Mouse (Mus musculus) telencephalon, adult 2 months (tissue): ENCODE measurements around the gene Ttc4.

Source experiments
- DNase-seq: peaks from one replicate; pipeline ENCODE4 v3.0.0-alpha.2; 2011; ENCODE audit warnings: low read depth, low spot score

Gene Ttc4

DNA sequence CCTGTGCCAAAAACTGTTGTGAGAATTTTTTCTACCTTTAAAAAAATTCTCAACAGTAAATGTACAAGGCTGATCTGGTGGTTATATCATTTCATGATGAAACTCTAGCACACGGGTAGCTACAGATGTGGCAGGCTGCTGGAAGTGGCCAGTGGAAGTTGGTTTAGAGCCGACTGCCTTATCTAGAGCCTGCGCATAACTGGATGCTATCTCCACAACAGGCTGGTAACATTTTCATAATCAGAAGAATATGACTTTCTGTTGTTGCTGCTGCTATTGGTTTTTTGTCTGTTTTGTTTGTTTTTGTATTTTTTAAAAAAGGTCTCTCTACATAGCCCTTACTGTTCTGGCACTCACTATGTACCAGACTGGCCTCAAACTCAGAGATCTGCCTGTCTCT is 26.2 kb downstream of the Ttc4 start:
- DNase-seq = no peak

DNA sequence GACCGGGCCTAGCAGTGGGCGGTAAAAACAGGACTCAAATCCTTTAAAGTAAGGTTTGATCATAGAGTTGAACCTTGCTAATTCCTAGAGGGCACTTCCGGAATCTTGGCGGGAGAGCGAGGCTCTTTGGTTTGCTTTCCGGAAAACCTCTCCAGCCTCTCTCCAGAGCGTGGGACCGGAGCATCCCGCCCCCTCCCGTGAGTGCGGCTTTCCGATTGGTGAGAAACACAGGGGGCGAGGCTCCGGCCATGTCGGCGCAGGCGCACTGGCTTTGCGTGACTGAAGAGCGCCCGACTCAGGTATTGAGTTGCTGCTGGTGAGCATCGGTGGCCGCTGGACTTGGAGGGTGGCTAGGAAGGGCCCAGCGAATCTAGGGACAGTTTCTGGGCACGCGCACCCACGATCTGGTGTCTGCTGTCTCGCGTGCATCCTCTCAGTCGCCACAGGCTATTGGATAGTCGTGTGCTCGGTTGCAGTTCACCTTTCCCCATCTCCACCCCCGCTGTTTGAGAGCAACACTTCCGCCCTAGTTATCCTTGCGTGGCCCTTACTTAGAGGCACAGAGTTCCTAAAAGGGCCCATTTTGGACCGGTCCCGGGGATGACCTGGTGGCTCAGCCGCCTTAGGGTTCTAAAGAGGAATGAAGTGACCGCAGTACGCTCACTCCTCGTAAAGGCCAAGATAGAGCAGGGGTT is 27.8 kb downstream of the Ttc4 start, which contains the start of gene Pars2:
TSS of gene Pars2 (plus strand) at position 237 of the 695 bp plus-strand sequence.
- DNase-seq = peak; percentile 97

DNA sequence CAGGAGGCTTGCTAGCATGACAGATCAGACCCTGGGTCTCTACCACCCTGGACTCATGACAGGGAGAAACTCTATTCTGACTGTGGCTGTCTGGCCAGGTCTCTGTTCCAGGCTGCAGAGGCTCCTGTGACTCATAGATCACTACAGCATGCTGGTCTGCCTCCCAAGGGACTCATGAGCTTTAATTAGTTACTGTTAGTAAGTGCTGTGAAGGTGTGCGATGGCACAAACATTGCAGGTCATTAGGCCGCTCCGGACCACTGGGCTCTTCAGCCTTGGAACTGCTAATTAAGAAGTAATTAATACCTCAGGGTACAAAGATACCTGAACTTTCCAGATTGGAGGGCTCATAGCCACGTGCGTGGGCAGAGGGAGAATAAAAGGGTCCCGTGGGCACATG is 31.6 kb downstream of the Ttc4 start:
- DNase-seq = no peak

DNA sequence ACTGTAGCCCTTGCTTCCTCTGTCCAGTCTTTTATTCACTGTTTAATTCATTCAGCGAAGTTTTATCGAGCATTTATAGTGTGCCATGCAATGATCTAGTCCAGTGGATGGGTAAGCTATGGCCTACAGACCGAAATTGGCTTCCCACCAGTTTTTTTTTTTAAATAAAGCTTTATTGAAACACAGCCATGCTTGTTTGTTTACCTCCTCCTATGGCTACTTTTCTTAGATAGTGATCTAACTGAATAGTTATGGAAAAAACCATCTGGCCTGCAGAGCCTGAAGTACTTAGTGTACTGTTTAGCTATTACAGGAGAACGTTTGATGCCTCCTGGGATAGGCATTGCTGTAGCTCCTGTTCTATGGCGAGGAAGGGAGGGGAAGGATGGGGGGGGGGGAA is 32.9 kb downstream of the Ttc4 start:
- no peak for DNase-seq

DNA sequence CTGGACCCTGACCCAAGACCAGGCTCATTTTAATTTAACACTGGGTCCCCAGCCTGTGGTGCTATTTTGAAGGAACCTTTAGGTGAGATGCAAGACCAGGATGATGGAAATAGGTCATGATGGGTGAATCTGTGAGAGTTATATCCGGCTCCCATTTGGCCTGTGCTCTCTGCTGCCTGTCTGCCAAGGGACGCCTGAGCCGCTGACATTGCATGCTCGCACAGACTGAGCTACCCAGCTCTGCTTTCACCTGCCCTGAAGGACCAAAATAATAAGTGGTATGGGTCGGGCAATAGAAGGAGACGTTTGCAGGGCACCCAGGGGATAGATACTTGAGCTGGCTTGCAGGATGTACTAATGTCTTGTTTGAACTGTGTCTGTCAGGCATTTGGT is 34.5 kb downstream of the Ttc4 start:
- no peak for DNase-seq

DNA sequence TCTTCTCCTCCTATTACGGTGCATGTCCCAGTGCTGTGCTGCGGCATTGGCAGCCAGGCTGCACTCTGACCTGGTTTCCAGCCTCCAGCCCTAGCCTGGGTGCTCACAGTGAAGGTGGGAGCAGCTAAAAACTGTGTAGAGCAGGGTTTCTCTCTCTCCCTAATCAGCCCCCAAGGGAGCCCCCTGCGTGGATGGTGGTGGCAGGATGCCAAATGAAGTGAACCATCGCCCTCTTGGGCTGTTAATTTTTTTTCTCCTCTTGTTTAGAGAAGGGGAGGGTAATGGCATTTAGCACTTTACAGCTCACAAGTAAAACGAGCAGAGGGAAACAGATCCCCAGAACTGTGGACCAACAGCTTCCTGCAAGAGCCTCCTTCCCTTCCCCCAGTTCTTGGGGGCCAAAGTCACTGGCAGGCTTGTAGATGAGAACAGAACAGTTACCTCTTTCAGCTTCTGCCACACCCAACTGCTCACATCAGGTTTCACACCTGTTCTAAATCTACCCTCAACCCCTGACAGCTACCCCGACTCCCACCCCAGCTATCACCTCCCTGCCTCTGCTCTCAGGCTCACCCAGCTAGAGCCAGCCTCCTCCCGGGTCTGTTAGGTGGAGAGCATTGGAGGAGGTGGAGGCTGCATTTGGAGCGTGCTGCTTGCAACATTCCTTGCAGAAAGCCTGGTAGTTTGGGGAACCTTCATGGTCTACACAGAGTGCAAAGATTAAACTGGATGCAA is 35.1 kb downstream of the Ttc4 start:
- no peak for DNase-seq

DNA sequence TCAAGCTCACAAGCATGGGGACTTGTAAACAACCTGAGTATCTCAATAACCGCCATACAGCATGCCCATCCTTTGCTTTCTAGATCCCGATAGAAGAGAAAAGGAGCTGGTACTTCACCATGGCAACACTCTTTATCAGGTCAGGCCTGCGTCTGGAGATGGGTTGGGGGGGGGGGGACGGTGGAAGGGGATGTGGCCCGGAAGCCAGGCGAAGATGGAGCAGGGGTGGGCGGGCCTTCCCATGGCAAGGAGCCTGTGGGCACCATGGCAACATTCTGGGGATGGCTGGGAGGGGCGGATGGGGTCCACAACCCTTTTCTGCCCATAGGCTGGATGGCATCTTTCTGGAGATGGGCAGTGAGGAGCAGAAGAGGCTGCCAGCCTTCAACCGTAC is 44.7 kb downstream of the Ttc4 start:
- no peak for DNase-seq

DNA sequence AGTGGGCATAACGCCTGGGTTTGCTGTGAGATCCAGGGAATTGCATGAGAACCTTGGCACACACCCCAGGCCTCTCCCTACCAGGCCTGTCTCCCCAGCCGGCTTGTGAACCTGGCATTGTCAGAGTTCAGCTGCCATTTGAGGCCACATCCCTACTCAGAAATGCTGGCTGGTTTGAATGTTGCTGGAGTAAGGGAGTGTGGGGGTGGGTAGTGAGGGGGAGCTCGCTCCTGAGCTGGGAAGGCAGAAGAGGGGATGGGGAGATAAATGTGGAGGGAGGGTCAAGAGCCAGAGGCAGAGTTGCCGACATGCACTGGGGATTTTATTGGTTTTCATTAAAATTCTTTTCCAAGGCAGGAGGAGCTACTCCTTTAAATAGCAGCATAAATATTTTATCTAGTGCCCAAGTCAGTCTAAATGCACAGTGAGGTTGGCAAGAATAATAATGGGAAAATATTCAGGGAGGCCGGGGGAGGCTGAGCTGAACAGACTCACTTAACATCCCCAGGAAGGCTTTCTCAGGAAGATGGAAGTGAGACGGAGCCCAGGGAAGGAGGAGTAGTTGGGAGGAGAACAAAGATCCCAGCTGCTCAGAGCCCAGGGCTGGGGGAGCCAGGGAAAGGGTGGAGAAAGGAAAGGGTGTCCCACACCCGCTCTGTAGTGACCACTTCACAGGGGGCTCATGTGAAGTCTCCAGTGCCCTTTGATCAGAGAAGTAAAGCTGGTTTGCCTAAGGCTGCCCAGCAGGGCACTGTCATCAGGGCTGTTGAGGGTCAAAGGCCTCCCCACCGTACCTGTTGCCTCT is 45.3 kb downstream of the Ttc4 start:
- DNase-seq = peak; percentile 58

DNA sequence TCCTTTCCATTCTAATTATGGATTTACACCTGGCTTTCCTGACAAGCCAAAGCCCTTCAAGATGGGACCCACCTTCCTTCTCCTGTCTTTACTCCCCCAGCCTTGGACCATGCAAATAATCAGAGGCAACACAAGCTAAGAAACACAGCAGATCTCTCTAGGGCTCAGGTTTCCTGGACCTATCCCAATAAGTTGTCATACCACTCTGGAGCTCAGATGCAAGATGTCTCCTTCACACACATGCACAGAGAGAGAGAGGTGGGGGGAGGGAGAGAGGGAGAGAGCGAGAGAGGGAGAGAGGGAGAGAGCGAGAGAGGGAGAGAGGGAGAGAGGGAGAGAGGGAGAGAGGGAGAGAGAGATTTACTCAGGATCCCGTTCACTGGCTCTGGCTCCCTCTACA is 46.4 kb downstream of the Ttc4 start:
- no peak for DNase-seq

DNA sequence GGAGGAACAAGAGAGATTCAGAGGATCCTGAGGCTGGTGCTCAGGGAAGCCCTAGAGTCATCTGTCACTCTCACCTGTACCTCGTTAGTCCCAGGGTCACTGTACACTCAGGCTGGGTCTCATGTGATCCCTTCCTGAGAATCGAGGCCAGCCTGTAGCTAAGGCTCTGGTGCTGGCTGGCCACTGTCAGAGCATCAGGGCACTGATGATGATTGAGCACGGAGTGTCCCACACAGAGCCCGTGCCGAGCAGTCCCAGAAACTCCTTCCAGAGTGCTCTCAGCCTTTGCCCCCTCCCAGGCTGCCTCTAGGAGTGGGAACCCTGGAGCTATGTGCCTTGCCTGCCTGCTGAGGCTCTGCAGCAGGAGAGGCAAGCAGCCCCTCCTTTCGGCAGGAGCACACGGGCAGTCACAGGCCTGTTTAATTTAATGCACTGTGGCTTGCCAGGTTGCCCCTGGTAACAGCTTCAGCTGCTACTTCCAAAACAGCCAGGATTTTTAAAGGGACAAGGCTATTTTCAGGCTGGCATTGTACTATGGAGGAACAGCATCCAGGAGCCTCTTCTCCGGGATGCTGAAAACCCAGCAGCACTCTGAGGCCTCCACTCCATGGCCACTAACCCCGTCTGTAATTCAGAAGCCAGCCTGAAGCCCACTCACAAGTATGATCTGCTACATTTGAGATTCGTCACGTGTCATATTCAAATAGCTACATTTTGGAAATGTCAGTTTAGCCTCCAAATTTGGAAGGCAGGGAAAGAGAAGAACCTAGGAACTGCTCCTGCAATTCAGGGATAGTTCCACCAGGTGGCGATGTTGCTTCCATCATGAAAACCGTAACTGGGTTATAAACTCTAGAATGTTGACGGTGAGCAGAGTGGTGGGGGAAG is 48.2 kb downstream of the Ttc4 start:
- peak; percentile 94 for DNase-seq

DNA sequence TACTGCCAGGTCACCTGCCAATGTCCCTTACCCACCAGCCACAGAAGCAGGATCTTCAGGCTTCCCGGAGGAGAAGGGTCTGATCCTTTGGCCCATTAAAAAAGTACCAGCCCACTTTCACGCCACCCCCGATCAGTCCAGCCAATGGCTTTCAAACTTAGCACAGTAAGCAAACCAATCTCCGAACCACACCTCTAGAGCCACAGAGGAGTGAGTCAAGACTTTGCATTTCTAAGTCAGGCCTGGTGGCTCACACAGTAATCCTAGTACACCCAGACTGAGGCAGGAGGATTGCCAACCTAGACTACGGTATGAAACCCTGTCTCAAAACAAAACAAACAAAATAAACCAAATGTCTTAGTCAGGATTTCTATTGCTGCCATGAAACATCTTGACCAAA is 49.4 kb downstream of the Ttc4 start:
- no peak for DNase-seq

DNA sequence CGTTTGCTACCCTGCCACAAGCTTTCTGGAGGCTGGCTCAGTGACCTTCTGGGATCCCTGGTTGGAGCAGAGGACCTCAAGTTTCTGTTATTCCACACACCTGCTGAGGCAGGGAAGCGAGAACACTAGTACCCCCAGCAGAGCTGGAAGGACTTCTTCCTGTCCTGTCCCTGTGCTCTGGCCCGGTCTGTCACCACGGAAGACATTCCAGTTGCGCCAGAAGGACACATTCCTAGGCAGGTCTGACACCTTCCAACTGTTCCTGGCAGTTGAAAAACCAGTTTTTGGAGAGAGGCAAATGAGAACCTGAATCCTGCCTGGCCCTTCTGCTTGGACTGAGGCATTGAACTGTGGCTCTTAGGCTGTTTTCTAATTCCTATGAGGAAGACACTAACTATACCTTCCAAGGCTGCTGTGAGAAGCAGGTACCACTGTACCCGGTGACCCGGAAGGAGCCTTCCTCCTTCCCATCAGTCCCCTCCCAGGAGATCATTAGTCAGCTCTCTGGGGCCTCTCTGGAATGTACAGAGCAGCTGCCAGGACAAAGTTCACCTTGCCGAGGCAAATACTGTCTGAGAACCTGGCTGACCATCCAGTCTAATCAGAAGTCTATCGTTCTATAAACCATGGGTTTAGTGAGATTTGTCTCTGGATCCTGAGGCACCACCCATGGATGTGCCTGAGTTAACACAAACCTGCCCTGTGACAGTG is 49.9 kb downstream of the Ttc4 start:
- DNase-seq = no peak

DNA sequence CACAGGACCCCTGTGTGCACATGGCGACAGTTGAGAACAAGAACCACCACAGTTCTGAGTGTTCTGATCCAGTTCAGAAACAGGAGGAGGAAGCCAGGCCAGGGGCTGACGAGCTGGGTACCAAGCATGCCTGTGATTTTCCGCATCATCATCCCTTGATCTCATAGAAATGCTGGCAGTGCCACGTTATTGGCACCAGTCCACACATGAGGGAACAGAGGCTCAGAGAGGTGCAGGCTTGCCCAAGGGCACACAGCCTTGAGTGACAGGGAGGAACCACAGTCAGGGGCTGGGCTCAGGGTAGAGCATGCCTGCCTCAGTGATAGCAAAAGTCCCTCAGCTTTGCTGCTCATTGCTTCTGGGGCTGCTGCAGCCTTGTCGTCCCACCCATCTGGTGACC is 50.9 kb downstream of the Ttc4 start:
- no peak for DNase-seq

DNA sequence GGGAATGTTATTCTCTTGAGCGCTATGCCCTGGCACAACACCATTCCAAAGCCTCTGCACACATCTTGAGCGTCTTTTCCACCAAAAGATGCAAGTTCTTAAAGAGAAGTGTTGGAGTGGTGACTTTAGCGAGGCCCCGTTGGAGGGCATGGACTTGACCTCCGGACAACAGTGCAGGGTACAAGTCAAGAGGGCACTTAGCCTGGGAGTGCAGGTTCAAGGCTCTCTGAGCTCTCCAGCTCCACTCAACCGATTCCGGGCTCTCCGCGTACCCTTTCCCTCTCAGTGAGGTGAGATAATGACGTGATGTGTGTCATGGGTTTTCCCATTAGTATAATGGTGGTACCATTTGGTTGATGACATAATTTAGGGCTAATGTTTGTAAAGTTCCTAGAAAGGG is 54.5 kb downstream of the Ttc4 start:
- no peak for DNase-seq

DNA sequence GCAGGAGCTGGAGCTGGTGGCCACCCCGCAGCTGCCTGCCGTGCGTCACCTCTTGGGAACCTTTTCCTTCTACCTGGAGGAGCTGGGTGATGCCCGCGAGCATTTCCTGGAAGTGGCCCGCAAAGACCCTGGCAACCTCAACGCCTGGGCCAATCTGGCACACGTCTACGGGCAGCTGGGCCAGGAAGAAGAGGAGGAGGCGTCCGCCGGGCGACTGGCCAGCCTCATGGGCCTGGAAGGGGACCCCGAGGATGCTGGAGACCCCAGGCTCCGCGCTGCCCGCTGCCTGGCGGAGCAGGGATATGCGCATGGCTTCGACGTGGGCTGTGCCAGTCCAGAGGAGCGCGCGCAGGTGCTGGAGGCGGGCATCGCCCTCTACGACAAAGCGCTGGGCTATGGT is 56.0 kb downstream of the Ttc4 start:
- no peak for DNase-seq

DNA sequence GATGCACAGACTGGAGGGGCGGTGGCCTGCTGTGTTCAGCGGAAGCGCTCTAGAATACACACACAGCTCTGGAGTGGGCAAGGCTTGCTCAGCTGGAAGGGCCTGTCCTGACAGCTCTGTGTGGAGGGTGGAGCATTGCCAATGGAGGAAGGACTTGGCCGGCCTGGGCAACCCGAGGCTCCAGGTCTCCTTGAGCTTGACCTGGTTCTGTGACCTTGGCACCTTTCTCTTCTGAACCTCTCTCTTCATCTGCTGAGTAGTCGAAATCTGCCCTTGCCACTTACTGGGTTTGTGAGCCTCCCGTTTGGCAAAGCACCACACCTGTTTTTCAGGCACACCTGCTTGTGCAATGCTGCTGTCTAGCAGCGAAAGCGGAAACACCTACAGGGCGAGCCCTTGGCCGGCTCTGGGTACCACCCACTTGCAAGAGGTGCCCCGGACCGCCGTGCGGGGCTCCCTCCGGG is 56.7 kb downstream of the Ttc4 start, which contains the start of gene Ttc22:
TSS of gene Ttc22 (plus strand) at position 403 of the 464 bp plus-strand sequence.
- DNase-seq = no peak

DNA sequence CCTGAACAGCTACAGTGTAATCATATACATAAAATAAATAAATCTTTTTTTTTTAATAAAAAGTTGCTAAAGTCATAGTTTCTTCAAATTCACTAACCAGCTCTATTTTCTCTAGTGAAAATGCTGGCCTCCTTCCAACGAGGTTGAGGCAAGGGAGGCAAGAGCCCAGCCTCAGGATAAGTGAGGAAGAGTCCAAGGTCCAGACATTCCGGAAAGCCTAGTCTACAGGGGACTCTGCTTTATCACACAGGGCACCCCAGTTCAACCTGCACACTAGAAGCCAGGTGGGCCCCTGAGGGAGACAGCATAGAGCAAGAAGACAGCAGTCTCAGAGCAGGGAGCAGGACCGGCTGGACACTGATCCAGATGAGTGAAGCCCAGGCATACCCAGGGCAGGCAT is 57.3 kb downstream of the Ttc4 start:
- no peak for DNase-seq

DNA sequence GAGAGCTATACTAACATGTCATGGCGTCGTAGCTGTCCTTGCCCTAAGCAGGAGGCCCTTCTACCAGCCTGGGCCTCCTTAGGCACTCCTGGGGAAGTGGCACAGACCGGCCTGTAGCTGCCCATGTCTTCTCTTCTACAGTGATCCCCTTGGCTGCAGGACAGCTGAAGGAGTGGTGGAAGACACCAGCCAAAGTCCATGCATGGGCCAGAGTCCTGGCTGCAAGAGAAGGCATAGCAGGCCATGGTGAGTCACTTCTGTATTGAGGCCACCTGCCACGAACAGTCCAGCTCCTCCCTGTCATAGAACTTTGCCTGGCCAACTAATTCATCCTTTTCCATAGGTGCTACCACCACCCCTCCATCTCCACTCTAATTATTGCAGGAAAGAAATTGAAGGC is 59.8 kb downstream of the Ttc4 start:
- no peak for DNase-seq

DNA sequence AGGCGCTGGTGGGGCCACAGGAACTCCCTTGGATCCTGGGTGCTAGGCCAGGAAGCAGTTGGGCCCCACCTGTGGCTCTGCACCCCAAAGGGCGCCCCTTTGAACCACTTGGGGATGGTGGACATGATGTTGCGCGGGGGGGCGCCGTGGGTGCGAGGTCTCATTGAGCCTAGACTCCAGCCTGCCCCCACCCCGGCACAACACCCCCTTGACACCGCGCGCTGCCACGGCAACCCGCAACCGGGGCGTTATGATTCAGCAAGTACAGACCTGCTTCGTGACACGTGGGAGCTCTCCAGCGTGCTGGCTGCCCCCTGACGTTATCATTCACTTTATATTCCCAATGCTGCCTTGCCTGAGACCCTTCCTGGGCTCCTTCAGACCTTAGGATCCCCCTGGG is 61.7 kb downstream of the Ttc4 start, which contains the start of gene Lexm:
TSS of gene Lexm (minus strand) at position 186 of the 400 bp plus-strand sequence.
- no peak for DNase-seq

DNA sequence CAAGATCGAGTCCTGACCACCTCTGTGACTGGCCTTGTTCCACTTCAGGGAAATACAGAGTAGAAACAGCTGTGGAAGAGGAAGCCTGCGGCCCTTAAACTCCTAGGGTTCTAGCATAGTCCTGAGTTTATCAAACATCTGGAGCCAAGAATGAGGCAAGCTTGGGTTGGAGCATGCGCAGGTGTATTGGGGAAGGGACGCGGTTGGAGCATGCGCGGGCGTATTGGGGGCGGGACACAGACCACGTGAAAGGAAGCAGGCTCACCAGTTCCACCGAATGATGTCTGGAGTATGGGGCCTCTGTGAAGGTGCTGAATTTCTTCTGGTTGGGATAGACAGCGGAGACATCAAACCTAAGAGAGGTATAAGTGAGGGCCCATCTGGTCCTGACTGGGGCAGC is 63.1 kb downstream of the Ttc4 start:
- DNase-seq = no peak

DNA sequence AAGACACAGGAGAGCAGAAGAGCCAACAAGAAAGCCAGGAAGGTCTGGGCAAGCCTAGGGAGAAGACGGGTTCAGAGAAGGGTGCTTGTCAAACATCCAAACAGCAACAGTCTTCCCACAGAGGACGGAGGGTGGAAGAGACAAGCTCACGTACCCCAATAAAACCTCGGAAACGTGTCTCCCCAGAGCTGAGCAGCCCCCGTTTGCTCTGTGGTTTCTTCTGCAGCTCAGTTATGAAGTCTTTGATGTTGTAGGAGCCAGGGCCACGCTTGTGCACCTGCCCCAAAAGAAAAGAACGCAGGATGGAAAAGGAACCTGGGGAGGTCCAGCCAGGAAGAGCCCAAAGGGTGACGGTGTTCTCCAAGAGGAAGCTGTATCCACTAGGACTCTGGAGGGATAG is 63.9 kb downstream of the Ttc4 start:
- DNase-seq = no peak
